Mouse (Mus musculus): ENCODE results near the gene Samsn1.

DNA sequence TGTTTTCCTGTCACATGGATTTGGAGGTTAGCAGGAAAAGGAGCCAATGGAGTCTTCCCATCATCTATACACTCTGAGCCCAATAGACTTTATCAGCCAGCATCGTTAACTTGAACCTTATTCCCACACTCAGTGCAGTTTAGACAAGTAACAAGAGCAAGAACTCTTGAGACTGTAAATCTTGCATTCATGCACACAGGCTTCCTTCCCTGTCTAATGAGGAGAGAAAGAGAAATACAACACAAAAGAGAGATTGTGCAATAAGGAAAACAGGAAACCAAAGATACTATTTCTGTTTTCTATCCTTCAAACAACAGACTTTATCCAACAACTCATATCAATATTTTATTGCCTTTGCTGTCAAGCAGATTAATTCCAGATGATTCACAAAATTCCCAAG, 31.9 kb downstream of the Samsn1 start:
- no peak for TF ChIP-seq CTCF (IDR thresholded peaks at IDR 0.05; ENCODE audit: low read depth)
- TF ChIP-seq EP300 (IDR thresholded peaks at IDR 0.05; ENCODE audit: low read depth) = no peak

Measured in heart, postnatal 0 days (tissue).